Mouse (Mus musculus) gastrocnemius, adult 18-20 months (tissue): ENCODE measurements around the gene Wdr72. TPM values are rescaled to one million over a fixed set of nuclear protein-coding genes. Genes with fewer than 3 reads are reported as not detected.

ENCODE experiments used
- DNase-seq: peaks from one replicate; pipeline ENCODE4 v3.0.0; 2021; ENCODE audit warnings: low spot score
- total RNA-seq, 2 experiments: library from RNA; stranded (reverse); gene quantifications; 2 replicates each; pipeline ENCODE4 v1.2.3; 2021

Wdr72 gene
- total RNA-seq, 2 experiments from 2014 or later: not detected

- DNase-seq: no peak
Observed at GRCm38 (mm10) chr9:74241292-74241691, 131.1 kb downstream of the Wdr72 start.

DNA sequence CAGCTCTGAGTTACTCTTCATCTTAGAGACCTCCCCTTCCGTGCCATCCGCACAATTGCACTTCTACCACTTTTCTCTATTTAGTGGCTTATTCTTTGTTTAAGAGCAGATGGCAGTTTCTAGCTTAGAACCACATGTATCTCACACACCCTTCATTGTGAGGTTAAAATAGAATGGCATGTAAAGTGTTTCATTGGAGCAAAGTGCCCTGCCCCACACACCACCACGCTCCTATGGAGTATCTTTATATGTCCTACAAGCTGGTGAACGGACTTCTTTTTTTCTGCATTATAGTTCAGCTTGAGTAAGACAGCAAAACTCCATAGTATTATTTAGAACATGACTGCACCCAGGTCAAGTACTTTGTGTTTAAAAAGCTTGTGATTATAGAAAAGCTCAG lies 137.9 kb downstream of the Wdr72 start:
- no peak for DNase-seq

DNA sequence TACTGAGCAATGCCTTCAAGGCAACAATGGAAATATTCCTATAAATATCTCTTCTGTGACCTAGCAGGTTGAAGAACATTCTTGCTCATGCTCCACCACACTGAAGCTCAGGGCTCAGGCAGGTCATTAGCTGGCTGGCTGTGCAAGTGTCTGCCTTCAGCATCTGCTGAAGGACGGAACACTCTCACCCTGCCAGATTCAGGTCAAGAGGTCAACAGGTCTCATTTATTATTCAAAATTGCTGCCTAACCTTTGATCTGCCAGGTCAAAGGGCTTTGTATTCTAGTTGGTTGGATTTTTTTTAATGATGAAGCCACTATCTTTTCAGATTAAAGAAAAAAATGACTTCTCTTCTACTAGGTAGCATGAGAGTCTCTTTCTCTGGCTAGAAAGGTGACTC lies 139.3 kb downstream of the Wdr72 start:
- DNase-seq: no peak

GRCm38 (mm10) chr9:74250522-74250921 lies 140.4 kb downstream of the Wdr72 start:
- no peak for DNase-seq

GRCm38 (mm10) chr9:74258389-74258788 lies 148.2 kb downstream of the Wdr72 start:
- DNase-seq: no peak

DNA sequence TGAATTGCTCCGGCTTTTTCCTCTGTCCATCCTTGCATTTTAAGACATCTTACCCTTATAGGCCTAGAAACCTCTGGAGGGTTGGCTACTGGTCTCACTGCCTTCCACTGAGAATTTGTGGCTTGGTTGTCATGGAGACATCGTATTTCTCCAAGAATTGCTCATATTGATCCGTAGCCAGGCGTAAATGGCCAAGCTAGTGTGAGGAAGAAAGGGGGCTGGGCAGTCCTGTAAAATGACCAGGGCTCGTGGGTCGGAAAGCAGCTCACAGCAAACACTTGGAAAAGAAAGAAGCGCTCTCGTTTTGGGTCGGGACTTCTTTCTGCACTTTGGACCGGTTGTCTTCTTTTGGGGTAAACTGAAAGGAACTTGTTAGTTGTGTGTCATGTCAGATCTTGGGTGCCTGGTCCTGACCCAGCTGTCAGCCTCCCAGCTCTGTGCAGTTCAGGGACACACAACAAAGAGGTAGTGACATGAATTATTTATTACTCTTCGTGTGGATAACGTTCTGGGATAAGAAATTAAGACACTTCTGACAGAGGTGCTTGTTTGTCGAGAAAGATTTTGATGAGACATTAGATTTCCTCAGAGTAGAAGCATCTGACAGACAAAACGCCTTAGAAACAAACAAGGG lies 167.7 kb downstream of the Wdr72 start:
- DNase-seq: no peak

- DNase-seq: no peak
Observed at GRCm38 (mm10) chr9:74282072-74282471, 171.9 kb downstream of the Wdr72 start.

DNA sequence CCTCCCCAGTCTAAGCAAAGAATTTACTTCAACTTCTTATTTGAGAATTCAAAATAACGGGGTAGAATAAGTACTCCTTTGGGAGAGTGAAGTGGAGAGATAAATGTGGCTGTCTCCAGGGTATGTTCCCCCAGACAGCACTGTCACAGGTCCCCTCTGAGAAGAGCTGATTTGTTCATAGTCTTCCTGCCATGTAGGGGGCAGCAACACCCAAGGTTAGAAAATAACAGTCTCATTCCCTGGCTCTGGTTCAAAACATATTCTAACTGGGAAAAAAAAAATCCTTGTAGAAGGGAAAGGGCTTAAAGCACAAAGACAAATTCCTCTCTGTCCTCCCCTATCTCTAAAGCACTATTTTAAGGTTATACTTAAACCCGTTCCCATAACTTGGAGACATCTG lies 176.1 kb downstream of the Wdr72 start:
- no peak for DNase-seq

GRCm38 (mm10) chr9:74294479-74294878 lies 184.3 kb downstream of the Wdr72 start:
- DNase-seq: no peak

DNA sequence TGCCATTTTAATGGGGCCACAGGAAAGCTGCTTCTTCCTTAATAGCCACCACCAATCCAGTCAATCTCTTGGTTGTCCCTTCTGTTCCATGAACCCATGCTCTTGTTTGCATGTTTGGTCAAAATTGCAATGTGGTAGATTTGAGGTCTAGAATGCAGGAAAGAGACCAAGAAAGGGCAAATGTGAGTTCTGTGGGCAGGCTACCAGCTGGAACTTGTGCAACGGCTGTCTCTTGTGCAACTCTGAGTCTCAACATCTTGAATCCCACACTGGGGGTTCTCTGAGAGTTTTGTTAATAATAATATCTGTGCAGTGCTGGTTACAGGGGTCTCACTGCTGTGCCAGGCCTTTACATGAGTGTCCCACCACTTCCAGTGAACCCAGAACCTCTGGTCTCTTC lies 208.6 kb downstream of the Wdr72 start:
- DNase-seq: no peak

- no peak for DNase-seq
Observed at GRCm38 (mm10) chr9:74324089-74324924, 214.2 kb downstream of the Wdr72 start.

GRCm38 (mm10) chr9:74324925-74325295 lies 214.8 kb downstream of the Wdr72 start:
- no peak for DNase-seq

- no peak for DNase-seq
Observed at GRCm38 (mm10) chr9:74325981-74326380, 215.8 kb downstream of the Wdr72 start.

DNA sequence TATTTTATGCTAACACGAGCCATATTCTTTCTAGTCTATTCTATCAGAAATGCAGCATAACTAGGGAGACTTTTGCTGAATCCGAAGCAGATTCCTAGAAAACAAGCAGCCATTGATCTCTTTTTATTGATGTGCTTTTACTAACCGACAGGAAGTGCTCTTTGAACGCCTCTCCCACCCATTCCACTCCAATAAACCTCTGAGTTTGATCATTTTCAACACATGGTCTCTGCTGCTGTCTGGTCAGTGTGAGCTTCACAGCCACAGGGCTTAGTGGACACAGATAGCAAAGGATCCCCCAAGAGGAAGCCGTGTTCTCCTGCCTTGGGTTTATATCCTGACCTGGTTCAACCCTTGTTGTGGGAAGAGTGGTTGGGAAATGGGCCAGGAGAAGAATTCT lies 218.7 kb downstream of the Wdr72 start:
- no peak for DNase-seq

DNA sequence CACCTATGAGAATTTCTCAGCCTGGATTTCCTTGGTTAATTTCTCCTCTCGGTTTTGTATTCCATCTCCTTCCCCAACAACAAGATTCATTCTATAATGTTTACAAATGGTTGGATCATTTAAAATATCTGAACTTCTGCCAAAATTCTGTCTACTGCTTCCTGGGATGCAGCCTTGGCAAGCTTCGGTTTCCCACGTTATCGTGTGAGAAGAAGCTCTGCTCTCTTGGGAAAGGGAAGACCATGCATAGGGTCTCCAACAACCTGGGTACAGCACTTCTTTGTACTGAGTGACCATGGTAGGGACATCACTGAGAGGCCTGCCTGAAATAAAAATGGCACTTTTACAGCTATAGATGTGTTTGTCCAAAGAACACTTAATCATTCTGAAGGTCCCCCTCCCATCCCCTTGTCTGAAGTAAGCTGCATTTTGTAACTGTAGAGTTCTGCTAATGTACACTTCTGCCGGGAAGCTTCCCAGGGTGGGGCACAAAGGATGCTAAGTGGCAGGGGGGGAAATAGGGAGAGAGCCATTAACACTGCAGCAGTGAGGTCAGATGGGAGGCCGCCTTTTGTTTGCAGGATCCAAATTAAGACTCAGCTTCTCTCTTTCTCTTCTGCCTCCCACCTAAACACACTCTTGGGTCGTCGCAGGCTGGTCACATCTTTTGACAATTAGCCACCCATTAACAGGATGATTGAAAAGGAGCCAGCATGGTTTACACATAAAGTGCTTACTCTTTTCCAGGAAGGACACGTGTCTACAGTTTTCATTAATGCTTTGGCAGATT lies 220.7 kb downstream of the Wdr72 start:
- no peak for DNase-seq

DNA sequence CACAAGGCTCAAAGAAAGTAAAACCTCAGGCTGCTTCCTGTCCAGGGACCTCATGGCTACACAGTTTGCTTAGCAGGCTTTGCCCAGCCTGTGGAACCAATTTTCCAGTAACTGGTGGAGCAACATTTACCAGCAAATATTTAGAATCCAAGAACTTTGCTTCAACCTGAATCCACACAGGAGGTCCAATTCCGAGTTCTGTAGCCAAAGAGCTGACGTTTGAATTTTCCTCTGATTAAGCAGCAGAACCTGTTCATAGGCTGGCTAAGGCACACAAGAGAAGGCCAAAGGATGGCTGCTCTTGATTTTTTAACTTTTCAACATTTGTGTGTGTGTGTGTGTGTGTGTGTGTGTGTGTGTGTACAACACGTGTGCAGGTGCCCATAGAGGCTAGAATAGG lies 222.2 kb downstream of the Wdr72 start:
- no peak for DNase-seq

Other genes with a start within 250 kb of the Wdr72 start
- gene Unc13c, start 141.4 kb upstream of the Wdr72 start, total RNA-seq: under 1 TPM; 0.16 to 0.17 TPM